Mouse (Mus musculus) kidney, embryonic 15.5 days (tissue): ENCODE results near the gene Gm10277. TPM values are rescaled to one million over a fixed set of nuclear protein-coding genes. Genes with fewer than 3 reads are reported as not detected.
"Not testable (repeated sequence)": the region's sequence is repeated elsewhere in the genome, so short reads cannot be mapped to it uniquely, and the experiment has no call there.

Experiments used
- ATAC-seq: fragments of 200-750 bp; cut with Nextera tagmentation; replicated peaks from 2 replicates; pipeline ENCODE4 v1.8.0; 2017; ENCODE audit warnings: moderate TSS enrichment; ENCODE audit not compliant: low FRiP score
- H3K27ac ChIP-seq: fragments of 300-500 bp; sonication (generic); 2 replicates; pipeline ENCODE4 v1.5.1; 2015; ENCODE audit warnings: mild to moderate bottlenecking, inconsistent platforms
- H3K27me3 ChIP-seq: fragments of 300-500 bp; sonication (generic); 2 replicates; pipeline ENCODE4 v1.6.1; 2015; ENCODE audit warnings: inconsistent platforms
- H3K36me3 ChIP-seq: fragments of 300-500 bp; sonication (generic); 2 replicates; pipeline ENCODE4 v1.6.1; 2015; ENCODE audit warnings: inconsistent platforms
- H3K4me1 ChIP-seq: fragments of 300-500 bp; sonication (generic); 2 replicates; pipeline ENCODE4 v1.6.1; 2015; ENCODE audit warnings: inconsistent platforms
- H3K4me2 ChIP-seq: fragments of 300-500 bp; sonication (generic); 2 replicates; pipeline ENCODE4 v1.6.1; 2015; ENCODE audit warnings: moderate library complexity, mild to moderate bottlenecking, inconsistent platforms
- H3K4me3 ChIP-seq: fragments of 300-500 bp; sonication (generic); replicated peaks from 2 replicates; pipeline ENCODE4 v1.5.1; 2015; ENCODE audit warnings: mild to moderate bottlenecking, inconsistent platforms
- H3K9ac ChIP-seq: fragments of 300-500 bp; sonication (generic); 2 replicates; pipeline ENCODE4 v1.6.1; 2015; ENCODE audit warnings: mild to moderate bottlenecking, inconsistent platforms
- H3K9me3 ChIP-seq: fragments of 300-500 bp; sonication (generic); replicated peaks from 2 replicates; pipeline ENCODE4 v1.6.1; 2016; ENCODE audit warnings: inconsistent platforms
- WGBS: fragments of 180-500 bp; shearing (Covaris S2); methylation state at CpG from one replicate; pipeline ENCODE4 v1.1.7; 2015; ENCODE audit warnings: mixed read lengths; 5-methylcytosine and 5-hydroxymethylcytosine counted together
- polyA plus RNA-seq: library from polyadenylated mRNA; unstranded; fragments of >200 nt; fragmentation: Nextera tagmentation; extraction: Ambion mirVana; gene quantifications from 2 replicates; pipeline ENCODE4 v1.2.1, GENCODE M21; 2015

The Gm10277 gene
- polyA plus RNA-seq, 1 experiment from 2014 or later = 2.3 TPM

DNA sequence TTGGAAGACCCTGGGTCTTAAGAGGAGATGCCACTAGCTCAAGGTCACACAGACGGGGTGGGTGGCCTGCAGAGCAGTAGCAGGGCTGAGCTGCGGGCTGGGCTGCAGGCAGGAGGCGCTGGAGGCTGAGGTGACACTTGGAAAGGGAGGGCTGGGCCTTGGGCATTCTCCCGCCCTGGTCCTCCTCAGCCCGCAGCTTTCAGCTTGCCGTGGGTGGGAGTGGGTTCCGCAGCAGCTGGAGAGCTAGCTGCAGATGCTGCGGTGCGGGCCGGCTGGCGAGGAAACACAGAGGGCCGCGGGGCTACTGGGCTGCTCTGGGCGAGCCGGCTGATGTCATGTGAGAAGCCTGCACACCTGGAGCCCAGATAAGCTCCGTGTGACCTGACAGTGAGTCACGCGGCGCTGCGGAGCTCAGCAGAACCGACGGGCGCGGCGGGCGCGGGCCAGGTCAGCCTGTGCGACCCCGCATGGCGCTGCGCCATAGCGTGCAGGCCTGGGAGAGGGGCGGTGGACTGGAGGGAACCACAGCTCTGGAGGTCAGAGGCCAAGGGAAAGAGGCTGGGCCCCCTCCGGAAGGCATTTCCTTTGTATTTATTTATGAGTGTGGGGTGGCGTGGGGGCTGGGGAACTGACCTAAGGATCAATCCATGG lies 21.1 kb downstream of the Gm10277 start:
- Histone ChIP-seq H3K4me1 (peaks cover 53% of the 10 kb centered on the region), H3K4me2 (peak overlapping the region; percentile 87)

DNA sequence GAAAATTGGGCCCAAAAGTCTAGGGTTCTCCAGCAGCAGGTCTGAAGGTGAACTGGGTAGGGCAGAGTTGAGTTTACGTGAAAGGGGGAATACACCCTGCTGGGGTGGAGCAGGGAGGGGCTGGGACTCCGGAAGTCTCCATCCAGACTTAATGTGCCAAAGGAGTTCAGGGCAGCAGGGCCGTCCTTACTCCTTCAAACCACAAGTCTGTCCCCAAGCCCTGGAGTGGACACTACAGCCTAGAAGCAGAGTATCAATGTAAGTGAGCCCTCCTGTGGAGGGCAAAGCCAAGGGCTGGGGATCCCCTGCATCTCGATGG lies 22.1 kb downstream of the Gm10277 start:
- ATAC-seq = no peak
- Histone ChIP-seq H3K4me3 (peak overlapping the region; percentile 10; the same call in 1 of the 2 replicates), H3K4me1 (peaks cover 48% of the 10 kb centered on the region), H3K9me3 (no peaks in the 10 kb centered on the region), H3K27ac (peak overlapping the region; percentile 88), H3K9ac (no peak overlapping the region), H3K27me3 (peaks cover 10% of the 10 kb centered on the region), H3K4me2 (peak overlapping the region; percentile 87), H3K36me3 (no peaks in the 10 kb centered on the region)
- 41% methylated on average over 4 of the region's 4 CpGs for whole genome bisulfite sequencing

More for the DNA sequence above, 21.1 kb downstream of the Gm10277 start:
- ATAC-seq = peak; percentile 46
- H3K27me3 ChIP-seq = peaks cover 7% of the 10 kb centered on the region; the same call in 1 of the 2 replicates
- H3K27ac ChIP-seq = peak overlapping the region; percentile 88
- H3K36me3 ChIP-seq = no peaks in the 10 kb centered on the region
- peak overlapping the region; percentile 45 for H3K4me3 ChIP-seq
- H3K9ac ChIP-seq = peak overlapping the region; percentile 42
- no peaks in the 10 kb centered on the region for H3K9me3 ChIP-seq
- under 1% methylated on average over 35 of the region's 35 CpGs for WGBS

DNA sequence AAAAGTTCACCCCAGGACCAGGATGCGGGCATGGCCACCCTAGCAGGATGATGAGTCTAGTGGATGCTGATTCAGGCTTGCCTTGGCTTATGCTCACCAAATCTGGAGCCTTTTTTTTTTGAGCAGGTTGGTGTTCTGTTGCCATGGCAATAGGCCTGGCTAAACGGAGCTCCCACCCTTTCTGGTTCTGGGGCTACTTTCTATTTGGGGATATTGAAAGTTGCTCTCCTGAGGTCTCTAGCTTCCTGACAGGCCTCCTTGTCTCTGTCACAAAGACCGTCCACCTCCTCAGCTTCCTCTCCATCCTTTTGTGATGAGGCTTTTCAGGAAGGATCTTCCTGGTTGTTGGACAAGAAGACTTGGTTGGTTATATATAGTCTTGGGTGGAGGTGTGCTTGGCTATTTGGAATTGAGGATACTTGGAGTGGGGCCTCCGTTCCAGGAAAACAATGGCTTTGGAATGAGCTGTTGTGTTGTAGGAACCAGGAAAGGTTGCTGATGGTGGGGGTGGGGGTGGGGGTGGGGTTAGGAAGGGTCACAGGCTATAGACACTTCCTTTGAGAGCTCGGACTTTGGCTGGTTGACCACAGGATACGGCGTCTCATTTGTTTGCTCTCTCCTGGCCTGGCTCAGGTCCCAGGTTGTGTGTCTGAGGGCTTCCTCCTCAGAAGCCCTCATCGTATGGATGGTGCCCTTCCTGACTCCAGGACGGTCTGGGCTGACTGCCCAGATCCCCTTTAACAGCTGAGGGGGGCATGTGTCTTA lies 22.7 kb downstream of the Gm10277 start:
- H3K4me2 ChIP-seq = peak overlapping the region; percentile 87
- no peaks in the 10 kb centered on the region for H3K9me3 ChIP-seq
- peaks cover 10% of the 10 kb centered on the region for H3K27me3 ChIP-seq
- WGBS = 49% methylated on average over 9 of the region's 9 CpGs
- ATAC-seq = 0 out of 2 replicates have a peak, but pooled peaks have one; percentile 4
- peak overlapping the region; percentile 88 for H3K27ac ChIP-seq
- H3K4me1 ChIP-seq = peaks cover 47% of the 10 kb centered on the region
- H3K4me3 ChIP-seq = peak overlapping the region; percentile 84
- 0 out of 2 replicates have a peak overlapping the region, but pooled peaks have one; percentile 97 for H3K9ac ChIP-seq
- H3K36me3 ChIP-seq = no peaks in the 10 kb centered on the region

DNA sequence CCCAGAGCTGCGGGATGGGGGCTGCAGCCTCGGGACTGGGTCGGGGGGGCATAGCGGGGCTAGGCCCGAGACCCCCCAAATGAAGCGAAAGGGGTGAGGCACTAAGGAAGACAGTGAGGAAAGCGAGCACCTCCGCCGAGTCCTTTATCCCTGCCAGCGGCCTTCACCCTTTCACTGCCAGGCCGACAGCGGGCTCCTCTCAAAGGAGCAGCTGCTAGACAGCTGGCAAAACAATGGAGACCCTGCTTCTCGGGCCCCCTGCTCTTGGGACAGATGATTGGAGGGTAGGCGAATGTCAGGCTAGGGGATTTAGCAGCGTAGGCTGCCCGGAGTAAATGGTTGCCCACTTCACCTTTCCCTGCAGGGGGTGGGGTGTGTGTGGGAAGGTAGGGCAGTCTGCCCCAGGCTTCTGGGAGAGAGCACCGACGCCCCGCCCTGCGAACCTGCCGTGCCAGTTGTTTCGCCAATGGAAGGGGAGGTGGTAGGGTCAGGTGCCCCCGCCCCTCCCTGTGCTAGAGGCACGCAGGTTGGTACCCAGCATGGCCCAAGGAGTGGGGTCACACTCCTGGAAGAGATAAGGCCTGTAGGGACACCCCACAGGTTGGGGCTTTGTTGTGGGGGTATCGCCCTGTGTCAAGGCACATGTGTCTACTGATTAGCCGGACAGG lies 23.7 kb downstream of the Gm10277 start:
- Histone ChIP-seq H3K27ac (peak overlapping the region; percentile 88), H3K4me2 (peak overlapping the region; percentile 87), H3K4me1 (peaks cover 42% of the 10 kb centered on the region), H3K27me3 (peaks cover 10% of the 10 kb centered on the region), H3K9me3 (no peaks in the 10 kb centered on the region), H3K4me3 (peak overlapping the region; percentile 84), H3K36me3 (no peaks in the 10 kb centered on the region), H3K9ac (peak overlapping the region; percentile 97)
- 5% methylated on average over 25 of the region's 26 CpGs for WGBS
- ATAC-seq = peak; percentile 28

DNA sequence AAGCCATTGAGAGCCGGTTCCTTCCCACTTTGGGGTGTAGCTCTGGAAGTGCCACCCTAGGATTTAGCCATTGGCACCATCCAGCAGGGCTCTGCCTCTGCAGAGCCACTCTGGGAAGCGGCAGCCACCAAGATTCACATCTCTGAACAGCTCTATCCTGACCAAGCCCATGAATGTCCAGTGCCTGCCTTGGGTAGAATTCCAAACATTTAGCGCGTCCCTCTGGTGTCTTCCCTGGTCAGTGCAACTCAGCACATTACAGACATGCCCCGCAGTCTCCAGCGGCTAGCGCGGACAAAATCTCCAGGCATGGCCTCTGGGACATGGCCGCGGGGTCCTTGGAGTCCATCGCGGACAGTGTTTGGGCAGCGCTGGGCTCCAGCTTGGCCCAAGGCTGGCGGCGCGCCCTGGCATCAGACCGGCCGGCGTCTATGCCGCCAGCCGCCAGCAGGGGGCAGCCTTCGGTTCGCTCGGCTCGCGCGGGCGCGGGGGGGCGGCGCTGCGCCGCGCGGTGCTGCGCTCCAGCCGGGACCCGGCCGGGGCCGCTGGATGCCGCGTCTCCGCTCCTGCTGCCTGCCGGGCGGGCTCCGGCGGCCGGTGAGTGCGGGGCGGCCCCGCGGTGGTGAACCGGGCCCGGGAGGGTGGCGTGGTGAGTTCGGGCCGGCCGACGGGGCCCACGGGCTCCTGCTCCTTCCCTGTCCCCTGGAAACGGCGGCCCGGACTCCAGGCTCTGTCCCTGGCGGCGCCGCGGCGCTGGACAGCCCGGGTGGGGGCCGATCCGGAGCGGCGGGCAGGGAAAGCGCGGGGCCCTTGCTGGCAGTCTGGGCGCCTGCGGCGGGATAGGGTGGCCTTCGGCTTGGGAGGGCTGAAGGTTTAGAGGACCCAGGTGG lies 24.5 kb downstream of the Gm10277 start, which contains the start of gene Myo18a:
Gene Myo18a, plus strand, starts transcription at position 464 of the 890 bp plus-strand sequence.
- peak within 1 kb of the TSS; percentile 87 for H3K4me2 ChIP-seq
- peak within 1 kb of the TSS; percentile 88 for H3K27ac ChIP-seq
- ATAC-seq = peak; percentile 81
- 2% methylated on average over 76 of the region's 79 CpGs for WGBS
- peaks cover 42% of the 10 kb centered on the region for H3K4me1 ChIP-seq
- peak within 1 kb of the TSS; percentile 97 for H3K9ac ChIP-seq
- no peaks in the 10 kb centered on the region for H3K9me3 ChIP-seq
- peaks cover 10% of the 10 kb centered on the region for H3K27me3 ChIP-seq
- peak within 1 kb of the TSS; percentile 84 for H3K4me3 ChIP-seq
- H3K36me3 ChIP-seq = no peaks in the 10 kb centered on the region

DNA sequence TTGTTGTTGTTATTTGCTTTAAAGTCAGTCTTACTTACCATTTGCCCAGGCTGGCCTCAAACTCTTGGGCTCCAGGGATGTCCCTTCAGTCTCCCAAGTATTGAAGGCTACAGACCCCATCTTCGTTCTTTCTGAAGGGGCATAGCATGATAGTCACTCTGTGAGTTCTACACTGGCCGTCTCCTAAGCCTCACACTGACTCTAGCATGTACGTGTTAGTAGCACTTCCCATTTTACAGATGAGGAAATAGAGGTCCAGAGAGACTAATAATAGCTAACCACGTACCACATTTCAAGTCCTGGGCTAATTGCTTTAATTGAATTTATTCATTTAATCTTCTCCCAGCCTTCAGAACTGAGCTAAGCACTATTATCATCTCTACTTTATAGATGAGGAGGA lies 27.5 kb downstream of the Gm10277 start:
- peaks cover 10% of the 10 kb centered on the region for H3K27me3 ChIP-seq
- H3K27ac ChIP-seq = no peak overlapping the region
- H3K9me3 ChIP-seq = no peaks in the 10 kb centered on the region
- no peak overlapping the region for H3K9ac ChIP-seq
- peaks cover 18% of the 10 kb centered on the region for H3K4me1 ChIP-seq
- WGBS = 88% methylated on average over 4 of the region's 4 CpGs
- H3K4me2 ChIP-seq = no peak overlapping the region
- ATAC-seq = no peak
- no peaks in the 10 kb centered on the region for H3K36me3 ChIP-seq
- no peak overlapping the region for H3K4me3 ChIP-seq

DNA sequence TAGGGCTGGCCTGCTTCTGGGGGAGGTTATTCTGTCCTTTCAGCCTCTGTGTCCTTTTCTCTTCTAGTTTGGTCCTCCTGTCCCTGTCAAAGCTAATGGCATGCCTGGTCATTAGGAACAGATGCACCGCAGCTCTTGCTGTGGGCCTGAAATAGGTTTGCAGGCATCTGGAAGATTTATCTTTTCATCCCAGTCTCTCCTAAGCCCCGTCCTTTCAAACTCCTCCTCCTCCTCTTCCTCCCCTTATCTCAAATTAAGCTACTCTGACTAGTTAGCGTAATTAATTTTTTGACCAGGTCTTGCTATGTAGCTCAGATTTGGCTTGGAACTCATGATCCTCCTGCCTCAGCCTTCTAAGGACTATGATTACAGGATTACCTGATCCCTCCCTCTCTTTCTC lies 34.1 kb downstream of the Gm10277 start:
- no peaks in the 10 kb centered on the region for H3K9me3 ChIP-seq
- no peaks in the 10 kb centered on the region for H3K4me1 ChIP-seq
- no peak overlapping the region for H3K4me2 ChIP-seq
- no peak overlapping the region for H3K27ac ChIP-seq
- H3K27me3 ChIP-seq = no peaks in the 10 kb centered on the region
- WGBS = 64% methylated on average over 3 of the region's 3 CpGs
- no peak for ATAC-seq
- H3K36me3 ChIP-seq = no peaks in the 10 kb centered on the region
- H3K4me3 ChIP-seq = no peak overlapping the region
- no peak overlapping the region for H3K9ac ChIP-seq

DNA sequence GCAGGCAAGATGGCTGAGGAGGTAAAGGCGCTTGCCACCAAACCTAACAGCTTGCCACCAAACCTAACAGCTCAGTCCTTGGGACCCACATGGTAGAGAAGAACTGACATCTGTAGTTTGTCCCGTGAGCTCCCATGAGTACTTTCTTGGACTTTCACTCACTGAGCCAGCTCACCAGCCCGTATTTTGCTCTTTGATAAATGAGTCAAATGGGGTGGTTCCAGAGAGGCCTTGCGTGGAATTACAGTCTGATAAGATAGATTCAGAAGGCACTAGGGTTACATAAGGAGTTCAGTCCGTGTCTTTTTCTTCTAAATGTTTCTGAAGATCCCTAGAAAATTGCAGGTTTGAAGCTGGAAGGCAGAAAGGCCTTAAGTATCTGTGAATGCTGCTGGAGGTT lies 35.0 kb downstream of the Gm10277 start:
- no peak overlapping the region for H3K4me2 ChIP-seq
- WGBS = 79% methylated on average over 5 of the region's 5 CpGs
- no peak for ATAC-seq
- no peak overlapping the region for H3K27ac ChIP-seq
- H3K9ac ChIP-seq = no peak overlapping the region
- H3K27me3 ChIP-seq = no peaks in the 10 kb centered on the region
- H3K36me3 ChIP-seq = no peaks in the 10 kb centered on the region
- H3K9me3 ChIP-seq = no peaks in the 10 kb centered on the region
- H3K4me3 ChIP-seq = no peak overlapping the region
- no peaks in the 10 kb centered on the region for H3K4me1 ChIP-seq

DNA sequence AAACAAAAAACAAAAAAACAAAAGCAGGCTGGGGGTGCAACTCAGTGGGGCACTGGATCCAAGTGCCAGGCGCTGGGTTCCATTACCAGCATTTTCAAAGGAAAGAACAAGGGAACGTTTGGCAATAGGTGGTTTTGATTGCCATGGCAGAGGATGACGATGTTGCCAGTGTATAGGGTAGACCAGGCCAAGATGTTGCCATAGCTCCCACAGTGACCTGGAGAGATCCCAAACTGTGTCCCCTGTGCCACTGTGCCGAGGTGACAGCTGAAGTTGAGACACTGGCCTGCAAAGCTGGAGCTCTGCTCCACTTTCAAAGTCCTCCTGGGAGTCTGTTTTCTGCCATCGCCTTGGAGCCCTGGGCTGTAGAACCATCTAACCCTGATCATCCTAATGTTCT lies 38.6 kb downstream of the Gm10277 start:
- Histone ChIP-seq H3K4me2 (no peak overlapping the region), H3K27ac (no peak overlapping the region), H3K4me1 (no peaks in the 10 kb centered on the region), H3K9me3 (no peaks in the 10 kb centered on the region), H3K4me3 (no peak overlapping the region), H3K36me3 (no peaks in the 10 kb centered on the region), H3K9ac (no peak overlapping the region), H3K27me3 (no peaks in the 10 kb centered on the region)
- 80% methylated on average over 5 of the region's 5 CpGs for WGBS
- ATAC-seq = no peak

DNA sequence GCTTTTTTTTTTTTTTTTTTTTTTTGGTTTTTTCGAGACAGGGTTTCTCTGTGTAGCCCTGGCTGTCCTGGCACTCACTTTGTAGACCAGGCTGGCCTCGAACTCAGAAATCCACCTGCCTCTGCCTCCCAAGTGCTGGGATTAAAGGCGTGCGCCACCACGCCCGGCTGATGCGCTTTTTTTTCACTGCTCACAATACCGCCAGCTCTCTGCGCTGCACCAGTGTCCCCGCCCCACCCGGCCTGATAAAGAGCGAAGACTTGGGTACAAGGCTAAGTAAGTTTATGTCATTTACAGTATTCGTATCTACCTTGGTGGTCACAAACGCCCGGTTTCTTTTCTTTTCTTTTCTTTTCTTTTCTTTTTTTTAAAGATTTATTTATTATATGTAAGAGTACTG lies 40.4 kb downstream of the Gm10277 start:
- not testable (repeated sequence) for ATAC-seq, H3K4me1 ChIP-seq, H3K9ac ChIP-seq, H3K4me3 ChIP-seq, H3K4me2 ChIP-seq, H3K27ac ChIP-seq, H3K9me3 ChIP-seq, H3K27me3 ChIP-seq, H3K36me3 ChIP-seq
- 96% methylated on average over 14 of the region's 15 CpGs for WGBS

DNA sequence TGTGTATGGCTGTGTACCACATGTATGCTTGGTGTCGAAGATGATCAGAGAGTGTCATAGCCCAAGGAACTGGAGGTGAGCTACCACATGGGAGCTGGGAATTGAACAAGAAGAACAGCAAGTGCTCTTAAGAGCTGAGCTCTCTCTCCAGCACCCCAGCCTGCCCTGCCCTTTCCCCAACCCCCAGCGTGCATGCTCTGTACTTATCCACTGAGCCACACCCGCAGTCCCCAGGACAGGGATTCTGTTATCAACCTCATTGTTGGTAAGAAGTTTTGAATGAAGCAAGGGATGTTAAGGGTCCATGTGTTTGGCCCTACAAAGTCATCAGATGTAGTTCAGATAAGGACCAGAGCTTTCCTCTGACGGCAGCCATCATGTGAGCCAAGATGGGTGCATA lies 40.9 kb downstream of the Gm10277 start:
- ATAC-seq = no peak

More for the DNA sequence above, 40.9 kb downstream of the Gm10277 start:
- Histone ChIP-seq H3K4me3 (no peak overlapping the region), H3K4me1 (no peaks in the 10 kb centered on the region), H3K9me3 (no peaks in the 10 kb centered on the region), H3K36me3 (no peaks in the 10 kb centered on the region), H3K27me3 (no peaks in the 10 kb centered on the region), H3K27ac (no peak overlapping the region), H3K4me2 (no peak overlapping the region), H3K9ac (no peak overlapping the region)
- 94% methylated on average over 4 of the region's 4 CpGs for WGBS
